Mouse (Mus musculus) kidney, adult 2 months (tissue): ENCODE measurements around the gene Xrra1. TPM values are rescaled to one million over a fixed set of nuclear protein-coding genes. Genes with fewer than 3 reads are reported as not detected.
A peak's percentile ranks its signal among the peaks of the same experiment; 100 is the strongest.

Source experiments
- DNase-seq: peaks from one replicate; pipeline ENCODE4 v3.0.0; 2021
- H3K27ac ChIP-seq: fragments of 200-500 bp; 2 replicates; pipeline ENCODE4 v1.5.1; 2012; ENCODE audit warnings: low read depth, low read length, control low read depth, inconsistent platforms; ENCODE audit not compliant: insufficient read depth
- H3K27me3 ChIP-seq: fragments of 200-500 bp; replicated peaks from 2 replicates; pipeline ENCODE4 v1.6.1; 2012; ENCODE audit warnings: mild to moderate bottlenecking, moderate library complexity, low read length, inconsistent platforms; ENCODE audit not compliant: control insufficient read depth, insufficient read depth
- H3K36me3 ChIP-seq: fragments of 200-500 bp; 2 replicates; pipeline ENCODE4 v1.6.1; 2012; ENCODE audit warnings: mild to moderate bottlenecking, moderate library complexity, low read length, inconsistent platforms; ENCODE audit not compliant: control insufficient read depth, insufficient read depth
- H3K4me1 ChIP-seq: fragments of 200-500 bp; 2 replicates; pipeline ENCODE4 v1.6.1; 2011; ENCODE audit warnings: low read length; ENCODE audit not compliant: control insufficient read depth, insufficient read depth
- H3K4me3 ChIP-seq: fragments of 200-500 bp; 2 replicates; pipeline ENCODE4 v1.5.1; 2011; ENCODE audit warnings: mild to moderate bottlenecking, low read depth, low read length, control low read depth; ENCODE audit not compliant: insufficient read depth
- CTCF ChIP-seq: fragments of 200-500 bp; conservative IDR thresholded peaks from 2 replicates; pipeline ENCODE4 v1.5.1; 2011; ENCODE audit warnings: low read depth, mild to moderate bottlenecking, control low read depth, low read length, moderate library complexity, mixed read lengths; ENCODE audit not compliant: insufficient read depth, insufficient read length
- POLR2A ChIP-seq: fragments of 200-500 bp; IDR thresholded peaks from one replicate; pipeline ENCODE4 v1.6.1; 2011; ENCODE audit warnings: low read depth, low read length, control low read depth
- WGBS: fragments of 180-500 bp; shearing (Covaris S2); methylation state at CpG from one replicate; pipeline ENCODE4 v1.1.7; 2018; 5-methylcytosine and 5-hydroxymethylcytosine counted together
- polyA plus RNA-seq: library from polyadenylated mRNA; depleted of rRNA; stranded (reverse); fragments of >200 nt; gene quantifications from 2 replicates; pipeline ENCODE4 v1.2.3, GENCODE M21; 2012

Gene Xrra1
- polyA plus RNA-seq, 1 experiment: 0.22 TPM

DNA sequence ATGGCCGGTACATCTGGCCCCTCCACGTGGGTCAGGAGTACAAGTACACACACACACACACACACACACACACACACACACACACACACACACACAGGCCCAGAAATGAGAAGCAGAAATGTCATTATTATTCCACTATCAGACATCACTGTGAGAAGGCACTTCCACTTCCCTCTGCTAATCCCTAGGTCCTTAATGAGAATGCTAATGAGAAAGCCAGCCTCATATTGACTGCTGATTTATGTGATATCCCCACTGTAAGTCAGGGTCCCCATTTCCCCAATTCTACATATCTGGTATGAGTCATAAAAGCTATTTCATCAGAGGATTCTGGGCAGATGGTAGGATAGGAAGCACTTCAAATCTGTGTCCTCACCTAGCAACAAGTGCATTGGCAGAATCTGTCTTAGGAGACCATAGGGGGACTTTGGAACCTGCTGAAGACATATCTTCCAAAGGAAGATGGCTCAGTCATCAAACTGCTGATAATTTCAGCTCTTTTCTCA is 28.4 kb downstream of the Xrra1 start:
- TF ChIP-seq POLR2A (no peak), CTCF (no peak)
- H3K36me3 ChIP-seq: no peaks in the 10 kb centered on the region
- 83% methylated on average over 2 of the region's 2 CpGs for WGBS
- H3K4me3 ChIP-seq: no peak overlapping the region
- H3K4me1 ChIP-seq: no peaks in the 10 kb centered on the region
- DNase-seq: no peak
- no peak overlapping the region for H3K27ac ChIP-seq
- no peaks in the 10 kb centered on the region for H3K27me3 ChIP-seq

DNA sequence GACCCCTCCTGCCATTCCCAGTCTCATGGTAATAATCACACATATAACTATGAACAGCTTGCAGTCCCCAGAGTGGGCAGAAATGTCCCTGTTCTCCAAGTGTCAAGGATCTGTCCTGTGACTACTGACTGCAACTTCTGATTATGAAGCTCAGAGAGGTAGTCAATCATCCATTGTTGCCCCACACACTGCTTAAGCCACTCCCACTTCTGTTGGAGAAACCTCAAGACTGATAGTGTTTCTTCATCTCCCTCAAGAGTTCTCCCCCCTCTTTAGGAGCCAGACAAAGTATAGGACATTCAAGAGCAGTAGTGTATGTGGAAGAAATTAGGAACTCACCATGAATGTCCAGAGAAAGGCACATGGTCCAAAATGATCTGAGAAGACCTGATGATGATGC is 28.8 kb downstream of the Xrra1 start:
- Histone ChIP-seq H3K36me3 (no peaks in the 10 kb centered on the region), H3K27me3 (no peaks in the 10 kb centered on the region), H3K4me1 (no peaks in the 10 kb centered on the region), H3K4me3 (no peak overlapping the region), H3K27ac (no peak overlapping the region)
- DNase-seq: no peak
- no peak for TF ChIP-seq POLR2A
- TF ChIP-seq CTCF: no peak

DNA sequence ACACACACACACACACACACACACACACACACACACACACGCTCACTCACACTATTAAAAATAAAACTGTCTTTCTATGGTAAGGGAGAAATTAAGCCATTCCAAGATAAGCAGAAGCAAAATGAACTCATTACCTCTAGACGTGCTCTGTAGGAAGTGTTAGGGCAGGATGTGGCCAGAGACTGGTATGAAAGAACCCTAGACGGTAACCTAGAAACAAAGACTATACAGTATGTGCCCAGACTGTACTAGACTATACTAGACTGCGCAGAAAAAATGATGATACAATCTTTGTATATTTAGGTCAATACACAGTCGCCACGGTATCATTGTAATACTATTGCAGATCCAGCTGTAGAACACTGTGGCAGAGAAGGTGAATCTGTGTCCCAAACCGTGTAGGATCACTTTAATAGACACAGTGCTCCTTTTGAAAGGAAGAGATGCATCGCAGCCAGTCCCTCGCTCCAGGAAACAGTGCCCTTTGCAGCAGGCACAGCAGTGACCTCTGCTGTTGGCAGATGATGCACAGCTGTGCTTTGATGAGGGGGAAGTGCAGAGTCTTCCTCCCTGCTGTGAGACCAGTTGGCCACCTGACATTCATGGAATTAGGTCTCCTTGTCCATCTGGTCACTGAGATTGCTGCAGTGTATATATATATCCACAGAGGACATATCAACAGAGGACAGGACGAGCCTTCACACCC is 30.4 kb downstream of the Xrra1 start:
- DNase-seq: no peak
- Histone ChIP-seq H3K36me3 (no peaks in the 10 kb centered on the region), H3K27me3 (no peaks in the 10 kb centered on the region), H3K4me1 (no peaks in the 10 kb centered on the region), H3K4me3 (no peak overlapping the region), H3K27ac (no peak overlapping the region)
- WGBS: 42% methylated on average over 10 of the region's 10 CpGs
- TF ChIP-seq CTCF (peak; percentile 32; the same call in 1 of the 2 replicates), POLR2A (no peak)

DNA sequence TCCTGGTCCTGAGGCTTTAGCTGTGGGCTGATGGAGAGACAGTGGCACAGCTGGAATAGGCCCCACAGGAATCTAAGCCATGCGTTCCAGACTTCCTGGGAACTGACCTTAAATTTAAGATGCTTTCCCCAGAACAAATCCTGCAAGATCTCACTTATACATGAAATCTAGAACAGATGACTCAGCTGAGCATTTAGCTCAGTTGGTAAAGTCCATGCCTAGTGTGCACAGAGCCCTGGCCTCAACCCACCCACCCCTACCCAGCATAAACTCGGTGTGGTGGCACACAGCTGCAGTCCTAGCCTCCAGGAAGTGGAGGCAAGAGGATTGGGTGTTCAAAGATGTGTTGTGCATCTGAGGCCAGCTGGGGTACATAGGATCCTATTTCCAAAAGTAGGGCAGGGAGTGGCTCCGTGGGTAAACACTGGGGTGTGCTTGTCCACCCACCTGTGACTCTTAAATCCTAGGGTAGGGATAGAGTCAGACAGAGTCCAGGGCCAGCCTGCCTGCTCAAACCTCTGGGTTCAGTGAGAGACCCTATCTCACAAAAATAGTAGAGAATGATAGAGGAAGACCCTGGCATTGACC is 31.3 kb downstream of the Xrra1 start:
- Histone ChIP-seq H3K27ac (no peak overlapping the region), H3K4me1 (no peaks in the 10 kb centered on the region), H3K27me3 (no peaks in the 10 kb centered on the region), H3K36me3 (no peaks in the 10 kb centered on the region), H3K4me3 (no peak overlapping the region)
- DNase-seq: no peak
- TF ChIP-seq CTCF (no peak), POLR2A (no peak)
- 46% methylated on average over 3 of the region's 3 CpGs for WGBS

DNA sequence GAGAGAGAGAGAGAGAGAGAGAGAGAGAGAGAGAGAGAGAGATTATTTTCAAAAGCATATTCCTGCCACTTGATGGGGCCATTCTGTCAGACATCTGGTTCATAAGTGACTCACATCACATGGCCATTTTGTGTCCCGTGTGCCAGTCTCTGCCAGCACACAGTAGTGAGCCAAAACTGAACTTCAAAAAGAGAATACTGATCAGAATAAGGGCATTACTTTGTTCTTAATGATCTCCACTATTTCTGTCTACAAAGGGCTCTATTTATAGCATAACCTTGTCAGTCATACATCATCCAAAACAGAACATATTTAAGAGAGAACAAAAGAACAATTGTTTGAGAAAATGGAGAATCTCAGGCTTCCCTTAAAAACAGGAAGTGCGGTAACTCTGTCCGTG is 32.6 kb downstream of the Xrra1 start:
- TF ChIP-seq CTCF (no peak), POLR2A (no peak)
- Histone ChIP-seq H3K4me1 (no peaks in the 10 kb centered on the region), H3K36me3 (no peaks in the 10 kb centered on the region), H3K27ac (no peak overlapping the region), H3K4me3 (no peak overlapping the region), H3K27me3 (no peaks in the 10 kb centered on the region)
- WGBS: 47% methylated on average over 3 of the region's 3 CpGs
- DNase-seq: no peak

DNA sequence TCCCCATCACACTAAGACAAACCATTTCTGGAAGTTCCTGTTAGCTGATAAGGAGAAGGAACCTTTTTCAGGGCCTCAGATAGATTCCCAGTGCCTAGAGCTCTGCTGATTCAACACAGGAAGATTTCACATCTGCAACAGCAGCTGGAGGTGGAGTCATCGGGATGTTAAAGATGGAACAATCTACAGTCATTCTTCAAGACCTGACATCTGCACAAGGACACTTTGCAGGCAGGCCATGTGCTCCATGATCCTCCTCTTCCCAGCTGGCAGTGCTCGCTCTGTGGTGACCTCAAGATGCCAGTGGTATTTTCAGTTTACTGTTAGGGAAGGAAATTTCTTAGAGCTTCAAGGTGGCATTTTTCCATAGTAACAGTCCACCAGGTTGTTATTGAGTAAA is 33.4 kb downstream of the Xrra1 start:
- TF ChIP-seq CTCF (no peak), POLR2A (no peak)
- no peak overlapping the region for H3K27ac ChIP-seq
- 90% methylated on average over 2 of the region's 2 CpGs for WGBS
- no peak overlapping the region for H3K4me3 ChIP-seq
- H3K27me3 ChIP-seq: no peaks in the 10 kb centered on the region
- H3K4me1 ChIP-seq: no peaks in the 10 kb centered on the region
- no peaks in the 10 kb centered on the region for H3K36me3 ChIP-seq
- DNase-seq: no peak

DNA sequence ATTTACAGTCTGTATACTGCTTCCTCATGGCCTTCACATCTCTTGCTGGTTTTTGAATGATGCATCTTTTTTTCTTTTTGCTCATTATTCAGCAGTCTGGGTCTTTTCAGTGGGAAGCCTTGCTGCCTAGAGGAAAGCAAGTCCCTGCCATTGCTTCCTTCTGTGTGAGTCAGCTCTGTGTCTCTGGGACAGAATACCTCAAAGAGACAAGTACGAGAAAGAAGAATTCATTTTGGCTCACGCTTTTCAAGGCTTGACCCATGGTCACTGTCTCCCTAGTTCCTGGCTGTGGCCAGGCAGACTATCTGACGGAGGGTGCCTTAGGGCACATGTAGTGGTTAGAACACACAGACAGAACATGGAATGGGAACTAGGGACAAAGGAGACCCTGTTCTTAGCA is 35.1 kb downstream of the Xrra1 start:
- no peak for TF ChIP-seq POLR2A
- no peak for TF ChIP-seq CTCF
- 87% methylated on average over 3 of the region's 3 CpGs for WGBS
- Histone ChIP-seq H3K27ac (no peak overlapping the region), H3K36me3 (no peaks in the 10 kb centered on the region), H3K27me3 (no peaks in the 10 kb centered on the region), H3K4me3 (no peak overlapping the region), H3K4me1 (no peaks in the 10 kb centered on the region)
- DNase-seq: no peak
